Mouse (Mus musculus) E14TG2a.4 (cell line): ENCODE measurements around the gene Allc.

Source experiments
- CTCF ChIP-seq: conservative IDR thresholded peaks from 2 replicates; pipeline ENCODE4 v1.5.1; 2014; ENCODE audit warnings: low read length
- NANOG ChIP-seq: IDR thresholded peaks from 2 replicates; pipeline ENCODE4 v1.6.1; 2014; ENCODE audit warnings: borderline replicate concordance, low read length, mixed read lengths
- POU5F1 ChIP-seq: IDR thresholded peaks from 2 replicates; pipeline ENCODE4 v1.6.1; 2014; ENCODE audit warnings: low read length, borderline replicate concordance

DNA sequence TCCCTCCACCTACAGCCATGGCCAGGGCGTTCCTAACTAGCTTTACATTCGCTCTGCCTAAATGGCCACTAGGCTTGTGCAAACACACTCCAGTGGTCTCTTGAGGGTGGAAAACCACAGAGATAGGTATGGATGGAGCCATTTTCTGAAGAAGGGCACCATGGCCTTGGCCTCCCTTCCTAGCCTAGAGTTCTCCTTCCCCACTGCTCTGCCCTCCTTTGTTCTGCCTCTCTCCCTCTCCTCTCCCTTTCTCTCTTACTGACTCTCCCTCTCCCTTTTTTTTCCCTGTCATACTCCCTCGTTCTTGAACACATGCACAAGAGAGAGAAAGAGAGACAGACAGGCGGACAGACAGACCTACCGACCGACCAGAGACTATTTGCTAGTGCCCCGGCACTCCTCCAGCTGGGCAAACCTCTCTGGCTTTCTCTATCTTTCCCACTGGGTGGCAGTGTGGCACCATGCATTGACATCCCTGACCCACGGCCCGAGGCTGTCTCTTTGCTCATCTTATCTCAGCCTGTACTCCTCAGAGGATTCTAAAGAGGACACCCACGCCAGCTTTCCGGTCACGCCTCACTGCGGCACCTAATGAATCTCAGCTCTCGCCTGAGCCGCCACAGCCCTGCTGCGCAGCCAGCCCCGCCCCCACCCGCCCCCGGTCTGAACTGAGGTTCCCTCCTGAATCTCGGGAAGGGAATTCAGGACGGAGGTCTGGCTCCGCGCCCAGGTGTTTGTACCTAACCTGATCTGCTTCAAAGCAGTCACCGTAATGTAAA, 7.0 kb upstream of the Allc start:
- TF ChIP-seq CTCF (peak; percentile 51), NANOG (no peak), POU5F1 (no peak)
